Comparison of ENCODE assay signal across 12 mouse cellular contexts in the genomic region with DNA sequence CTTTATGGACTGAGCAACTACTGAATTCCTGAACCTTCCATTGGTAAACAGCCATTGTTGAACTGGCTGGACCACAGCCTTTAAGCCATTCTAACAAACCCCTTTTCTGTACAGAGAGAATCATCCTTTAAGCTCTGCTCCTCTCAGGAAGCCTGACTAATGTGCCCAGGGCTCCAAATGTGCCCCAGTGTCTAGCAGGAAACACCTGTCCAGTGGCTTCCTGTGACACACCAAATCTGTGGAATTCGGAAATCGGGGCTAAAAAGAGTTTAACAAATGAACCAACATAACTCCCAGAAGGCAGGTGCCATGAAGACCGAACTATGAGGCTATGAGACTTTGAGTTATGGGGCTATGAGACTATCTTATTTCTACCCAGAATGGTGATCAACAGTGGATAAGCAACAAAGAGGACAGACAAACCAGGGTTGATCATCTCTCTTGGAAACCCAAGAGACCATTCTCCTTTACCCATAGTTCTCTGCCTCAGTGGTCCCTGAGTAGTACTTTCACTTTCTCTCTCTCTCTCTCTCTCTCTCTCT. TPM values are rescaled to one million over a fixed set of nuclear protein-coding genes. Genes with fewer than 3 reads are reported as not detected.
A peak's percentile ranks its signal among the peaks of the same experiment; 100 is the strongest.
DNase-seq lines count a peak whose midpoint lies in the region; TF ChIP-seq lines count a peak whose summit lies in the region.
"Had no signal": no experiment of that assay in that cellular context is flagged by ENCODE, and none has a peak within 500 bp of the region (broad histone marks: within the 10 kb centered on the region; RNA-seq: fewer than 3 reads in every experiment).

No protein-coding gene starts in this region.

- no peak overlapping the region for H3K4me3 ChIP-seq in cerebellum, adult 2 months (replicated peaks; ENCODE audit: insufficient read depth, low read depth, low read length)
- H3K4me3 ChIP-seq in forebrain, embryonic 10.5 days: no peak overlapping the region

- peaks cover 17% of the 10 kb centered on the region for H3K36me3 ChIP-seq in forebrain, embryonic 10.5 days (replicated peaks)
- H3K36me3 ChIP-seq: G1E had no signal

- H3K9me3 ChIP-seq in forebrain, embryonic 10.5 days: no peaks in the 10 kb centered on the region
- H3K9me3 ChIP-seq: G1E had no signal

- H3K4me1 ChIP-seq in cerebellum, adult 2 months (ENCODE audit: control insufficient read depth, insufficient read depth, low read length): peaks cover 36% of the 10 kb centered on the region
- peaks cover 49% of the 10 kb centered on the region for H3K4me1 ChIP-seq in forebrain, embryonic 10.5 days

- H3K27me3 ChIP-seq in cerebellum, adult 2 months (ENCODE audit: control insufficient read depth, insufficient read depth, low read length): no peaks in the 10 kb centered on the region
- H3K27me3 ChIP-seq in forebrain, embryonic 10.5 days (ENCODE audit: poor library complexity, severe bottlenecking): peaks cover 28% of the 10 kb centered on the region

- TF ChIP-seq POLR2A in cerebellum, adult 2 months (IDR thresholded peaks at IDR 0.05; ENCODE audit: borderline replicate concordance, insufficient read depth, low read length): no peak

- DNase-seq in heart, adult 18-20 months: peak; percentile 45 to 74
- DNase-seq in heart, postnatal 36 days: no peak
- peak; percentile 28 for DNase-seq in thymus, postnatal 0 days (ENCODE audit: low spot score)
- DNase-seq in thymus, postnatal 36 days: no peak
- DNase-seq in kidney, postnatal 10 days: peak; percentile 56
- DNase-seq in frontal cortex, postnatal 10 days (ENCODE audit: low spot score in 2 of 2): no peak
- DNase-seq in cerebellum, adult 2 months: no peak
- DNase-seq in forebrain, embryonic 10.5 days (ENCODE audit: extremely low spot score, low spot score): no peak
- DNase-seq: adrenal gland, adult 8-10 months; retina, postnatal 1 day; thymus, adult 18-20 months had no signal

- intact Hi-C loops in heart, postnatal 36 days (cut with DNase I): no loop called here

- H3K27ac ChIP-seq in cerebellum, adult 2 months (ENCODE audit: insufficient read depth, low read length): no peak overlapping the region
- H3K27ac ChIP-seq in forebrain, embryonic 10.5 days: no peak overlapping the region

- WGBS in cerebellum, adult 2 months: 85% methylated on average over 3 of the region's 3 CpGs
- WGBS in forebrain, embryonic 10.5 days: 87% methylated on average over 3 of the region's 3 CpGs

- TF ChIP-seq CTCF in cerebellum, adult 2 months (IDR thresholded peaks at IDR 0.05; ENCODE audit: borderline replicate concordance, insufficient read depth, low read depth, low read length): no peak

RNA-seq across cellular contexts. Expression of gene Sh3bp5, which starts 4.0 kb away (rescaled TPM):
- 10 to 100 TPM; 60.0 to 60.9 TPM for total RNA-seq in heart, adult 18-20 months (2021)
- 10 to 100 TPM; 56.4 to 60.6 TPM for total RNA-seq in heart, postnatal 36 days (2021)
- 20.3 and 20.7 TPM in 2 replicates for polyA plus RNA-seq in thymus, postnatal 0 days (2015; fragmentation: Nextera tagmentation; extraction: Ambion mirVana)
- polyA plus RNA-seq in cerebellum, adult 2 months (2012; rRNA removed): 72.9 and 77.1 TPM in 2 replicates
- polyA plus RNA-seq in forebrain, embryonic 10.5 days (2016; fragmentation: Nextera tagmentation; extraction: Ambion mirVana): 17.6 and 18.3 TPM in 2 replicates

Comparison
In these comparisons a context has a peak if more than half of its experiments do, and no peak if none do; other contexts are left out.
1. DNase-seq: peak in heart, adult 18-20 months (2 of 2), thymus, postnatal 0 days (single experiment) and kidney, postnatal 10 days (single experiment); none in heart, postnatal 36 days (0 of 2), thymus, postnatal 36 days (0 of 2), frontal cortex, postnatal 10 days (0 of 2), cerebellum, adult 2 months (0 of 2) and forebrain, embryonic 10.5 days (single experiment).